Mouse (Mus musculus): ENCODE results near the gene Lrrc36. TPM values are rescaled to one million over a fixed set of nuclear protein-coding genes. Genes with fewer than 3 reads are reported as not detected.

The Lrrc36 gene
- not detected in 2 replicates for polyA plus RNA-seq (2016; fragmentation: Nextera tagmentation; extraction: Ambion mirVana)

DNA sequence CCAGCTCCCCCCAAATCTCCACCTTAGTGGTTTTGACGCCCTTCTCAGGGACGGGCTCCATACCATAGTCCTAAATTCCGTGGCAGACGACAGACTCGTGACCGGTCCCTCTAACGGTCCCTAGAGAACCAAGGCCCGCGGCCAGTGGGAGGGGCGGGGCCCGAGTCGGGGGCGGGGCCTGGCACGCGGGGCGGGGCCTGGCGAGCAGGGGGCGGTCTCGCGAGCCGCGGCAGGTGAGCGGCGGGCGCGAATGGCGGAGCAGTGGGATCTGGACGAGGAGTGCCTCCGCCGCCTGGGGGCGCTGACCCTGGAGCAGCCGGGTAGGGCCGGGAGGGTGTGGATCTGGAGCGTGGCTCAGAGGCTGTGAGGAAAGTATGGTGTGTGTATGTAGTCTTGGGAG, at the start of gene Lrrc36, which contains the start of gene Kctd19:
Gene Lrrc36, plus strand, starts transcription at position 181 of the 400 bp plus-strand sequence.
Gene Kctd19, minus strand, starts transcription at position 112 of the 400 bp plus-strand sequence.
- Histone ChIP-seq H3K4me3 (peak within 1 kb of the TSS; percentile 43), H3K9me3 (replicated peaks) (no peaks in the 10 kb centered on the region), H3K4me1 (peaks cover 8% of the 10 kb centered on the region), H3K27ac (no peak within 1 kb of the TSS), H3K27me3 (ENCODE audit: low read depth, poor library complexity, severe bottlenecking) (peaks cover 36% of the 10 kb centered on the region), H3K36me3 (no peaks in the 10 kb centered on the region)
- peak; percentile 67 for DNase-seq (ENCODE audit: low spot score)
- WGBS: 2% methylated on average over 34 of the region's 34 CpGs

DNA sequence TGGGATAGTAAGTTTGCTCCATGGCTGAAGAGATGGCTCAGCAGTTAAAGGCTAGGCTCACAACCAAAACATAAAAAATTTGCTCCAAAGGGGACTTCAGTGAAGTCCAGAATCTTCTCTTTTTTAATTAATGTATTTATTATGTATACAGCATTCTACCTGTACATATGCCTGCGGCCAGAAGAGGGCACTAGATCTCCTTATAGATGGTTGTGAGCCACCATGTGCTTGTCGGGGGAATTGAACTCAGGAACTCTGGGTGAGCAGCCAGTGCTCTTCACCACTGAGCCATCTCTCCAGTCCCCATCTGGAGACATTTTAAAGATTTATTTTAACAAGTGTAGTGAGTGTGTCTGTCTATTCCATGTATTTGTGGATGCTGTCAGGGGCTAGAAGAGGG, 46.3 kb upstream of the Lrrc36 start:
- Histone ChIP-seq H3K36me3 (peaks cover 70% of the 10 kb centered on the region), H3K27me3 (ENCODE audit: low read depth, poor library complexity, severe bottlenecking) (no peaks in the 10 kb centered on the region), H3K4me1 (0 out of 2 replicates have a peak, but pooled peaks cover 4% of the 10 kb centered on the region), H3K9me3 (replicated peaks) (no peaks in the 10 kb centered on the region), H3K27ac (no peak overlapping the region), H3K4me3 (no peak overlapping the region)
- no peak for DNase-seq (ENCODE audit: low spot score)
- 82% methylated on average over 2 of the region's 2 CpGs for WGBS

DNA sequence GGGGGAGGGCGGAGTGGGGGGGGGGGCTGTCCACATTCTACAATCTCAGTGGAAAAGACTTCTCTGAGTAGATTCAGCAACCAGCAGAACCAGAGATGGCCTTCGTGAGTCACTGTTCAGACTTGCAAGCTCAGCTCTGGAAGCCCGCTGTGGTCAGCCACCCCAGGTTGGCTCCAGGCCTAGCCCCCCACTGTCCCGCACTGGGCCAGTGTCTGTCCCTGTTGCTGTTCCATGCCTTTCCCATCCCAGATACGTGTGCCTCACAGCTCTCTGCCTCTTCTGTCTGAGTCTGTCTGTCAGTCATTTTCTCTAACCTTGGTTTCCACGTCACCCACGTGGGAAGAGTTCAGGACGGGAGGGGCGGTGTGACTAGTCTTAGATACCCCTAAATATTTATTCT, 40.9 kb upstream of the Lrrc36 start:
- WGBS: 80% methylated on average over 9 of the region's 9 CpGs
- Histone ChIP-seq H3K4me3 (no peak overlapping the region), H3K4me1 (peaks cover 16% of the 10 kb centered on the region), H3K9me3 (replicated peaks) (no peaks in the 10 kb centered on the region), H3K36me3 (peaks cover 19% of the 10 kb centered on the region), H3K27ac (peak overlapping the region; percentile 4; the same call in 1 of the 2 replicates), H3K27me3 (ENCODE audit: low read depth, poor library complexity, severe bottlenecking) (0 out of 2 replicates have a peak, but pooled peaks cover 3% of the 10 kb centered on the region)
- DNase-seq (ENCODE audit: low spot score): no peak

DNA sequence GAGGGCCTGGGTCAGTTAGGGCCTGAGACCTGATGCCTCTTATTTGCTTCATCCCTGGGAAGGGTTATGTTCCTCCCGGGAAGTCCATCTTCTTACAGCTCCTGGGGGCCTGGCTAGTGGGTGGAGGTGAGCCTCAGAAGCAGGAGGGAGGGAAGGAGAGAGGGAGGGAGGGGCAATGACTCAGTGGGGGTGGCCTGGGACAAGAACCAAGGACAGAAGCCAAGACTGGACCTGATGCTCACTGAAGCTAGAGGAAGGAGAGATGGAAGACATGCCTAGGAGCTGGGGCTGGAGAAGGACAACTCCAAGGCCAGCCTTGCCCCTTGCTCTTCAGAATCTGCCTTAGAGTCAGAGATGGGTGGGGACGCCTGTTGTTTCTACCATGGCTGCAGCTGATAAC, 40.3 kb upstream of the Lrrc36 start, which contains the start of gene Plekhg4:
Gene Plekhg4, plus strand, starts transcription at position 243 of the 400 bp plus-strand sequence.
- Histone ChIP-seq H3K4me3 (peak within 1 kb of the TSS; percentile 38), H3K4me1 (peaks cover 16% of the 10 kb centered on the region), H3K27me3 (ENCODE audit: low read depth, poor library complexity, severe bottlenecking) (0 out of 2 replicates have a peak, but pooled peaks cover 3% of the 10 kb centered on the region), H3K9me3 (replicated peaks) (no peaks in the 10 kb centered on the region), H3K36me3 (peaks cover 14% of the 10 kb centered on the region), H3K27ac (peak within 1 kb of the TSS; percentile 4; the same call in 1 of the 2 replicates)
- DNase-seq (ENCODE audit: low spot score): no peak
- 71% methylated on average over 2 of the region's 2 CpGs for WGBS

DNA sequence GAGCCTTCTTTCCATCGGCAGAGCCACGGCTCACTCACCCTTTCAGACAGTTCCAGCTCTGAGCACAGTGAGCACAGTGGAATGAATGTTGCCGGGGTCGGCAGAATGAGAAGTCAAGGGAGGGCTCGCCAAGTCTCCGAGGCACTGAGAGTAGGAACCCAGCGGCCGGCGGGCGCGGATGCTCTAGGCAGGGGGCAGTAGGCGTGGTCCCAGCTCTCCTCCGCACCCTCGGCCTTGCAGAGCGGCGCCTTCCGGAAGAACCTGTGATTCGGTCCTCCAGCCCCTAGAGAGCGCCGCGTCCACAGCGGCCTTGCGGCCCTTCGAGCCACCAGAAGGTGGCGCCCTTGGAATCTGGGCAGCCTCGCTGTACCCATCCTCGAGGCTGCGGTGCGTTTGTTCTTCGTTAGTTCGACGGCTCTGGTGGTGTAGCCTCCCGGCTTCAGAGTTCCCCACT, 38.8 kb upstream of the Lrrc36 start:
- Histone ChIP-seq H3K4me1 (peaks cover 18% of the 10 kb centered on the region), H3K27me3 (ENCODE audit: low read depth, poor library complexity, severe bottlenecking) (0 out of 2 replicates have a peak, but pooled peaks cover 3% of the 10 kb centered on the region), H3K4me3 (peak overlapping the region; percentile 38), H3K9me3 (replicated peaks) (no peaks in the 10 kb centered on the region), H3K27ac (0 out of 2 replicates have a peak overlapping the region, but pooled peaks have one; percentile 27), H3K36me3 (peaks cover 3% of the 10 kb centered on the region; the same call in 1 of the 2 replicates)
- DNase-seq (ENCODE audit: low spot score): peak; percentile 64
- 28% methylated on average over 33 of the region's 33 CpGs for WGBS

DNA sequence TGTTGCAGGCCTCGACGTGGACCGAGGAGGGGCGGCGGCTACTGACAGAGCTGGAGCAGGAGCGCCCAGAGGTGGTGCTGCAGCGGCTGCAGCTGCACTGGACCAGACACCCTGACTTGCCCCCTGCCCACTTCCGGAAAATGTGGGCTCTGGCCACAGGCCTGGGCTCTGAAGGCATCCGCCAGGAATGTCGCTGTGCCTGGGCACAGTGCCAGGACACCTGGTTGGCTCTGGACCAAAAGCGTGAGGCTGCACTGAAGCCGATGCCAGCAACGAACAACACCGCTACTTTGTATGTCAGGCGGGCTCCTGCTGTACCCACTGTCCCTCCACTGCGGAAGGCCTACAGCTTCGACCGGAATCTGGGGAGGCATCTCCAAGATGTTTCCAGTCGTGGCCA, 34.7 kb upstream of the Lrrc36 start:
- no peaks in the 10 kb centered on the region for H3K36me3 ChIP-seq
- WGBS: 84% methylated on average over 19 of the region's 19 CpGs
- 0 out of 2 replicates have a peak, but pooled peaks cover under 1% of the 10 kb centered on the region for H3K27me3 ChIP-seq (ENCODE audit: low read depth, poor library complexity, severe bottlenecking)
- H3K4me3 ChIP-seq: no peak overlapping the region
- no peaks in the 10 kb centered on the region for H3K9me3 ChIP-seq (replicated peaks)
- peak overlapping the region; percentile 15; the same call in 1 of the 2 replicates for H3K27ac ChIP-seq
- peaks cover 18% of the 10 kb centered on the region for H3K4me1 ChIP-seq
- DNase-seq (ENCODE audit: low spot score): no peak

DNA sequence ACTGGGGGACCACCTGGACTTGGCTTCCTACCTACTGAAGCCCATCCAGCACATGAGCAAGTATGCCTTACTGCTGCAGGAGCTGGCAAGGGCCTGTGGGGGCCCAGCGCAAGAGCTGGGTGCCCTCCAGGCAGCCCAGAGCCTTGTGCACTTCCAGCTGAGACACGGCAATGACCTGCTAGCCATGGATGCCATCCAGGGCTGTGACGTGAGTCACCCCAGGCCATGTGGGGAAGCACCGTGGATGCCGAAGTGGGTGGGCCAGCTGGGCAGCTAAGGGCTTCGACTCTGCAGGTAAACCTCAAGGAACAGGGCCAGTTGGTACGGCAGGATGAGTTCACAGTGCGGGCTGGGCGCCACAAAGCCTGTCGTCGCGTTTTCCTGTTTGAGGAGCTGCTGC, 33.1 kb upstream of the Lrrc36 start:
- Histone ChIP-seq H3K9me3 (replicated peaks) (no peaks in the 10 kb centered on the region), H3K27me3 (ENCODE audit: low read depth, poor library complexity, severe bottlenecking) (no peaks in the 10 kb centered on the region), H3K4me1 (peaks cover 12% of the 10 kb centered on the region; the same call in 1 of the 2 replicates), H3K27ac (no peak overlapping the region), H3K36me3 (no peaks in the 10 kb centered on the region), H3K4me3 (no peak overlapping the region)
- no peak for DNase-seq (ENCODE audit: low spot score)
- WGBS: 84% methylated on average over 12 of the region's 12 CpGs

DNA sequence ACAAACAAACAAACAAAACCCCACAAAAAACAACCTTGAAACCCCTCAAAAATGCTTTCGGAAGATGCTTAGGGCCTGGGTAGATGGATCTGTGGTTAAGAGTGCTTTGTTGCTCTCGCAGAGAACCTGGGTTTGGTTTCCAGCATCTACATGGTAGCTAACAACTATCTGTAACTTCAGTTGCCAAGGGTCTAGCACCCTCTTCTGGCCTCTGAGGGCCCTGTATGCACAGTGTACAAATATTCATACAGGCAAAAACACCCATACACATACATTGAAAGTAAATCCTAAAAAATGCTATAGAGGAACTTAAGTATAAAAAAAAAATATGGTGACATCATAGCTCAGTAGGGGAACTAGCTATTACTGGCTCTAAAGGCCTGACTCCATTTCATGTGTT, 29.3 kb upstream of the Lrrc36 start:
- DNase-seq (ENCODE audit: low spot score): no peak
- no peaks in the 10 kb centered on the region for H3K9me3 ChIP-seq (replicated peaks)
- no peaks in the 10 kb centered on the region for H3K36me3 ChIP-seq
- H3K27ac ChIP-seq: no peak overlapping the region
- 100% methylated on average over 2 of the region's 2 CpGs for WGBS
- no peaks in the 10 kb centered on the region for H3K27me3 ChIP-seq (ENCODE audit: low read depth, poor library complexity, severe bottlenecking)
- no peak overlapping the region for H3K4me3 ChIP-seq
- H3K4me1 ChIP-seq: 0 out of 2 replicates have a peak, but pooled peaks cover 4% of the 10 kb centered on the region

DNA sequence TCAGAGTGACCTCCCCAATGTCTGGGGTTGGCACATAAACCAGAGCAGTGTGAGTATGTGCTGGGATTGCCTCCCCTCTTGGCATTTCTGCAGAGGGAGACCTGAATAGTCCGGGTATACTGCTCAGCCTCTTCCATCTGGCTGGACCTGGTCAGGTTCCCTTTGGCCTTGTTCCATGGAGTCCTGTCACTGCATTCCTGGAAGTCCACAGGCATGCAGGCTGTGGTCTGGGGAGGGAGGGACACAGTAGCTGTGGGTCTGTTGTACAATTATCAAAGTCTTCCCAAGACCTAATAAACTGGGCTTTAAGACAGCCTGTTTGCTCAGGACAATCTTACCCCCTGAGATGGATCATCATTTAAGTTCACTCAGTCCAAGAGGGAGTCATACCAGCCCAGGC, 26.2 kb upstream of the Lrrc36 start:
- WGBS: 86% methylated on average over 1 of the region's 1 CpGs
- no peaks in the 10 kb centered on the region for H3K27me3 ChIP-seq (ENCODE audit: low read depth, poor library complexity, severe bottlenecking)
- no peak for DNase-seq (ENCODE audit: low spot score)

DNA sequence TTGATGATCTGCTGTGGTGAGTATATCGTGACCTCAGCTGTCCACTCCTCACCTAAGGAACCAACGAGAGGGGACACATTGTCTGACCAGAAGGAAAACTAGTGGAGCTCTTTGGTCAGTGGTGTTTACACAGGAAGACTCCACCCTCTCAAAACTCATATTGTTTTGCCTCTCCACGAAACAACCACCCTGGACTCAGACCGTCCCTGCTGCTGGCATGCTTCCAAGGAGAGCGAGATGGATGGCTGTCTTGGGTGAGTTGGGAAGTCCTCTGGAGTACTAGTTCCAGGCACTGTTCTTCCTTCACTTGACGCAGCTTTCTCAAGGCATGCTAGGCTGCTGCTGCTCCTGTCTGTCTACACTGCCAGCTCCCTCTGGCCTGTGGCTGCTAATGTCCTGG, 24.3 kb upstream of the Lrrc36 start:
- Histone ChIP-seq H3K27me3 (ENCODE audit: low read depth, poor library complexity, severe bottlenecking) (no peaks in the 10 kb centered on the region), H3K36me3 (no peaks in the 10 kb centered on the region), H3K4me3 (no peak overlapping the region), H3K27ac (no peak overlapping the region), H3K4me1 (0 out of 2 replicates have a peak, but pooled peaks cover 4% of the 10 kb centered on the region), H3K9me3 (replicated peaks) (no peaks in the 10 kb centered on the region)
- no peak for DNase-seq (ENCODE audit: low spot score)
- WGBS: 85% methylated on average over 6 of the region's 6 CpGs

More for the DNA sequence above, 26.2 kb upstream of the Lrrc36 start:
- no peaks in the 10 kb centered on the region for H3K9me3 ChIP-seq (replicated peaks)
- 0 out of 2 replicates have a peak, but pooled peaks cover 4% of the 10 kb centered on the region for H3K4me1 ChIP-seq
- no peak overlapping the region for H3K4me3 ChIP-seq
- H3K27ac ChIP-seq: no peak overlapping the region
- no peaks in the 10 kb centered on the region for H3K36me3 ChIP-seq

DNA sequence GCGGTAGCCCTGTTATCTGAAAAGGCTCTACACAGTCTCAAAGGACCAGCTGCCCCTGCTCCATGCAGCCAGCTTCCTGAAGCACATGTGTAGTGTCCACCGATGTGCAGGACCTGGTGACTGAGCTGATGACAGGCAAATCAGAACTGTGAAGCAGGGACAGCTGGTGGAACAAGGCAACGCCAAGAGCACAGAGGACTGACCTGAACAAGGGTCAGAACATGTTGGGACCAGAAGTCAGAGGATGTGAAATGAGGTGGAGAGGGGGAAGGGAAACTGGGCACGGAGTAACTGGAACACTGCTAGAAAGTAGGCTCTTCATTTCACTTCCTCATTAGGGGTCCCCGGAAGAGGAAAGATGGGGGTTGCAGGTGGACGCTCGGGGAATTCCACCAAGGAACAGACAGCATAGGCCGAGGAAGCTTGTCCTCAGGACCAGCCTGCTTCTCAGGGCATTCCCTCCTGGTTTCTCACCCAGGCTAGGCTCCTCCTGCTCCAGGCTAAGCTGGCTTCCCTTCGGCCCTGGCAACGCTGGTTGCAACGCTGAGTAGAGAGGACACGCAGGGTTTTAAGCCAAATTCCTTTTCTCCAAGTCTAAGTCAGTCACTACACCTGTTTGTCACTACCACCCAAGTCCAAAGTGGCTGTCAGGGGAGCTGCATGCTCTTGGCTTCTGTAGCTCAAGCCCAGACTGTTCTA, 20.1 kb upstream of the Lrrc36 start:
- Histone ChIP-seq H3K9me3 (replicated peaks) (no peaks in the 10 kb centered on the region), H3K27me3 (ENCODE audit: low read depth, poor library complexity, severe bottlenecking) (no peaks in the 10 kb centered on the region), H3K4me3 (no peak overlapping the region), H3K36me3 (no peaks in the 10 kb centered on the region), H3K4me1 (no peaks in the 10 kb centered on the region), H3K27ac (no peak overlapping the region)
- no peak for DNase-seq (ENCODE audit: low spot score)
- WGBS: 89% methylated on average over 12 of the region's 12 CpGs

DNA sequence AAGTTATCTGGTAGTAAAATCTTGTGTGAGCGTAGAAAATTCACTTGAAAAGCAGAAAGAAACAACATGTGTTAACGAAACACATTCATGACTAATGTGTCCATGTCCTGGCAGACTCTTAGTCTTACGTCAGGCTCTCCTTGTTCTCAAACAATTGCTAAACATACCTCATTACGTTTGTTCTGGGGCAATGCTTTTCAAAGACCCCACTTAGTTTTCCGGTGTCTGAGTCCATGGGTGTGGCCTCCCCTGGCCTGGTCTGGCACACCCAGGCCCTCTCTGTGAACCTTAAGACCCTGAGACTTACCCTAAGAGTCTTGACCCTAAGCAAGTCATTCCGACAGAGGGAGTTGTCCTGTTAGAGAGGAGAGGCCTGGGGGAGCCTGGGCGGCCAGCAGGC, 19.5 kb upstream of the Lrrc36 start:
- 85% methylated on average over 7 of the region's 7 CpGs for WGBS
- H3K27me3 ChIP-seq (ENCODE audit: low read depth, poor library complexity, severe bottlenecking): no peaks in the 10 kb centered on the region
- H3K27ac ChIP-seq: no peak overlapping the region
- no peak for DNase-seq (ENCODE audit: low spot score)
- no peaks in the 10 kb centered on the region for H3K4me1 ChIP-seq
- H3K9me3 ChIP-seq (replicated peaks): no peaks in the 10 kb centered on the region
- H3K36me3 ChIP-seq: no peaks in the 10 kb centered on the region
- no peak overlapping the region for H3K4me3 ChIP-seq

DNA sequence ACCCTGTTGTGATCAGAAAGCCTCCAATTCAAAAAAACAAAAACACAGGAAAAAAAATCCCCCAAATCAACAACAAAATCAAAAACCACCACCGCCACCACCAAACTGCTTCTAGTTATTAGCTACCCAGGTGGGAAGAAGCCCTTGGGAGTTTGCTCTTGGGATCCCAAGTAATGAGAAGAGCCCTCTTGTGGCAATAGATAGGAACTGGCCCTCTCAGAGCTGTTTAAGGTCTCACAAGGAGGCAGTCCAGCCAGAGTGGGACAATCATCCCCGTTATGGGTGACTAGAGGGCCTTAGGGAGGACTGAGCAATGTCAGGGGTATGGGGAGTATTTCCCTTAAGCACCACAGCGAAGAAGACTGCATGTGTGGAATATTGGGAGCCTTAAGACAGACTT, 15.6 kb upstream of the Lrrc36 start:
- H3K9me3 ChIP-seq (replicated peaks): no peaks in the 10 kb centered on the region
- H3K36me3 ChIP-seq: no peaks in the 10 kb centered on the region
- no peaks in the 10 kb centered on the region for H3K27me3 ChIP-seq (ENCODE audit: low read depth, poor library complexity, severe bottlenecking)
- H3K4me3 ChIP-seq: no peak overlapping the region
- H3K4me1 ChIP-seq: no peaks in the 10 kb centered on the region
- no peak for DNase-seq (ENCODE audit: low spot score)
- WGBS: 42% methylated on average over 3 of the region's 3 CpGs
- H3K27ac ChIP-seq: no peak overlapping the region
